Mouse (Mus musculus): ENCODE results near the gene Bend7.

Bend7 gene

DNA sequence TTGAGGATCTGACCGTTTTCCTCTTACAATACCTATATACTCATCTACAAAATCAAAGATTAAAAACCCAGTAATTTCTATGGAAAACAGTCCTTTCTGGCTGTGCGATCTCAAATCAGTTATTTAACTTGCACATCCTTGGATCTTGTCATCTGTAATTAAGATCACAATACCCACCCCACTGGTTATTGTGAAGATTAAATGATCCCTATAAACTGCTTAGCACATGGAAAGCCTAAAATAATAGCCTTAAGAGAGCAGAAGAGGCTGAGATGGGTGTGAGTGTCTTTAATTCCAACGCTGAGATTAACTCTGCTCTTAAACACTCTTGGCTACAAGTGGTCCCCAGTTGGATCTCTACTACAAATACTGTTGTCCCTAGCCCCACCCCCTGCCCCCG, 64.8 kb downstream of the Bend7 start:
- in situ Hi-C loops (cut with MboI, MseI): loop anchor here (25.0 kb wide), 1 partner anchor 1280 kb away; no protein-coding TSS in a partner anchor

DNA sequence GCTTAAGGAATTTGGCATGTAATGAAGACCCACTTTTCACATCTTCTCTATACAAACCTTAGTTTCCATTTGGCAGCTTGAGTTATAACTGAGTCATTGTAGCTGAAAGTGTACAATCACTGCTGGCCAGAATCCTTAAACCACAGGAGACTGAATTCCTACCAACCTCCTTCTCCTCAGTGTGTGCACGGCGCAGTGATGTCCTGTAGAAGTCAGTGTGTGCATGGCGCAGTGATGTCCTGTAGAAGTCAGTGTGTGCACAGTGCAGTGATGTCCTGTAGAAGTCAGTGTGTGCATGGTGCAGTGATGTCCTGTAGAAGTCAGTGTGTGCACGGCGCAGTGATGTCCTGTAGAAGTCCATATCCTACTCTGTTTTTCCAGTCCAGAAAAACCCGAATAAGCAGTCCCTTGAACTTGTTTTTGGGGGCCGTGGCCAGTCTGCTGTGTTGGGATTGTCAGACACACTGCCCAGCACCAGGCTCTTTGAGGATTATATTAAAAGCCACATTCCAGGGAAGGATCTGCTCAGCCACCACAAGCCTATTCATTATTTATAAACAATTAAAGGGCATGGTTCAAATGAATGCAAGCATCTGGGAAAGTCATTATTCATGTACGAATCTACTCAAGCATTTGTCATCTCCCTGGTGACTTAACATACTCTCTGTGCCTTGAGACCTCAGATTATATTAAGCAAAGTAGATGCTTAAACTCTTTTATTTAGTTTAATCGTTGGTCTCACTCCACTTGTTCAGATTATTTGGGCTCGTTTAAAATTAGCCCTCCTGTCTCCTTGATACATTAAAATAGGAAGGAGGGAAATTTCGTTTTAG, 65.4 kb downstream of the Bend7 start:
- in situ Hi-C loops (cut with MboI, MseI): loop anchor here (25.0 kb wide), 1 partner anchor 1279 kb away; no protein-coding TSS in a partner anchor

DNA sequence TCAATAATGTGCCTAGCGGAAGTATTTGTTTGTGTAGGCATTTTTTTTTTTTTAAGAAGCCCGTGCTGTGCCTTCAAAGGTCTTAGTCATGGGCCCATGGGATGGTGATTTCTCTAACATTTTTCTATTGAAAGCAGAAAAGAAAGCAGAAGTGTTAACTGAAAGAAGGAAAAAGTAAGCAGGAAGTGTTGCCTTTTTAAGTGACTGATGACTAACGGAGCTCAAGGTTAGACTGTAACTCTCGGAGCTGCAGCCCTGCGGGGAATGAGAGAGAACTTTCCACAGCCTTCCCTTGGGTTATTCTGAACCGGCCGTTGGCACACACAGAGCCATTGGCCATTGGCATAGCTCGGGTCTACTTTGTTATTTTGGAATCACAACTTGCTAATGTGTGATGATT, 66.4 kb downstream of the Bend7 start:
- in situ Hi-C loops (cut with MboI, MseI): loop anchor here (25.0 kb wide), 1 partner anchor 1278 kb away; no protein-coding TSS in a partner anchor

DNA sequence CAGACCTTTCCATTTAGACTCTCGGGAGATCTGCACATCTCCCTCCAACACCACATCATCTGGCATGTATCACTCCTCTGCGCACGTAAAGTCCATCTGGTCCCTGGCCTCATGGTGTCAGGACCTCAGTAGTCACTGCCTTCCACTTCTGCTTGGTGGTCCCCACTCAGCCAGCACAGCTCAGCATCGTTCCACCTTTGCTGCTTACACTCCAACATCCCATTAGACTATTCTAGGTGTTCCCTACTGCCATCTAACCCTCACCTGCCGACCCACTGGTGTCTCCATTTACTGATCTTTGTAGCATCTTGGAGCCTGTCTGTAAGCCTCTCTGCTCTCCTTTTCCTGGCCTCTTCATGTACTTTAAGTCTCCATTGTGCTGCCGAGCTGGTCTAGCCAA, 67.4 kb downstream of the Bend7 start:
- in situ Hi-C loops (cut with MboI, MseI): loop anchor here (25.0 kb wide), 1 partner anchor 1277 kb away; no protein-coding TSS in a partner anchor

DNA sequence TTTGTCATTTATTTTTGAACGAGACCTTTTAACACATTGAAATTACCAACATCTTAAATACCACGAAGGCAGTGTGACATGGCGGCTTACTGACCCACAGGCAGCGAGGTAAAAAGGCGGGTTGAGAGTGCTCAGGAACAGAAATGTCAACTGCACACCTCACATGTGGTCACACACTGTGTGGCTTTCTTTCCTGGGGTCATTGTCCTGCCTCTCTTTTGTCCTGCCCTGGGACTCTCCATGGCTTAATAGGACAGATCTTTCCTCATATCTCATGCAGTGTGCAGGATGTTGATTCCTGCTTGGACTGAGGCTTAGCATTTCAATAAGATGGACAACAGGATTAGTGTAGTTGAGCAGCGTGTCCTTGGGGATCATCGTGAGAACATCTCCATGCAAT, 69.6 kb downstream of the Bend7 start:
- in situ Hi-C loops (cut with MboI, MseI): loop anchor here (25.0 kb wide), 1 partner anchor 1275 kb away; no protein-coding TSS in a partner anchor

DNA sequence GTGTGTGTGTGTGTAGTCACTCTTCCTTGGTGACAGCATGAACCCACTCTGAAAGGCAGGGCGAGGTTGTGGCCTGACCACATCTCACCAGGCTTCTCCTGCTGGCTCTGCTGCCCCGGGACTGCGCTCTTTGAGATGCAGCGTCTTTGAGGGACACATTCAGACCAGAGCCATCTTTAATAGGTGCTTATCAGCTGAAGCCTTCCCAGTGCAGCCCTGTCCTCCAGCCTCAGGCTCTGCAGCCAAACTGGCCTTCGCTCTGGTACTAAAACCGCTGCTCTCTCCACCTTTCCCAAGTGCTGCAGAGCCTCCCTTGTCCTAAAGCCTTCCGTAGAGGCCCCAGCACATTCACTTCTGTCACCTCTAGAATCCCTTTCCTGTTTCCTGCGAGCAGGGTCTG, 74.0 kb downstream of the Bend7 start:
- in situ Hi-C loops (cut with MboI, MseI): loop anchor here (25.0 kb wide), 1 partner anchor 1271 kb away; no protein-coding TSS in a partner anchor

DNA sequence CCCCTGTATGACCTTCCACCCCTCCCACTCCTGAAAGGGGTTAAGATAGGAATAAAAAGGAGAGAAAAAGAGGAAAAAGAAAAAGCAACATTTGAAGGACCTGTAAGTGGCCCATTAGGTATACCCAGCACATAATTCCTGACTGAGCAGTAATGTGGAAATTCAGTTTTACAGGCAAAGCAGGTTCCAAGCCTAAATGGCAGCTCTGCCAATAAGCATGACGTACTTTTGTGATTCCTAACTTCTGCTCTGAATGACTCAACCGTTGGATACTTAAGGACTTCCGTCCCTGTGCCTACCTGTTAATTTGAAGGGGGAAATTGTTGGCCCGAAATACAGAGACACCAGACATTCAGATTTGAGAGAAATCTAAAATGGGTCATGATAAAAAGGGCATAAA, 74.9 kb downstream of the Bend7 start:
- in situ Hi-C loops (cut with MboI, MseI): loop anchor here (25.0 kb wide), 1 partner anchor 1270 kb away; no protein-coding TSS in a partner anchor

DNA sequence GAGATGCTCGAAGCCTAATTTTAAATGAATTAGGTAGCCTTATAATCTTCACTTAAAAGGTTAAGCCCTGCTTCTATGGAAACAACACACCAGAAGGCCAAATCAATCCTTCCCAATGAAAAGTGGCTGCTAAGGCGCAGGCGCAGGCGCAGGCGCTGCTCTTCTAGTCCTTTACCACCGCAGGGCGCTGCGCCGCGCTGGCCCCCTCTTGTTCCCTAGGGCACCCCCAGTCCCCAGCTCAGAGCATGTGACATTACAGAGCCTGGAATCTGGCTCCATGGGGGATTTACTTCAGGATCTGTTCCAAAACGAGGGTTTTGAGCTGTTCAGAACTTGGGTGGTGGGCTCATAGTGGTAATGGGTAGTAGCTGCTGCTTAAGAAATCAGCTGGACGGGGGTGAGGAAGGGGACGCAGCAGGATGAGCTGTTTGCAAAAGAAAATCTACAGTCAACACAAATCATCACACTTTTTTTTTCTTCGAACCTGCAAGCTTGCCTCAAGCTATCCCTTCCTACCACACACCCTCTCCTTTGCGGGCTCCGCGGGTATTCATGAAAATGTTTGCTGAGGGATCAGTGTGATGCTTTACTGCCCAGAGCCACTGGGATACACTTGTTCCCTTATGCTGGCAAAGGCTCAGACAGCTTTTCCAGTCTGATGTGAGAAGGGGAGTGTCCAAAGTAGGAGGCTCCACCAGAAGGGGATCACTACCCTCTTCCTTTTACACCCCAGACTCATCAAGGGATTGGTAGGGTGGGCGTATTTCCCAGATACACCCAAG, 85.0 kb downstream of the Bend7 start:
- in situ Hi-C loops (cut with MboI, MseI): no loop called here

DNA sequence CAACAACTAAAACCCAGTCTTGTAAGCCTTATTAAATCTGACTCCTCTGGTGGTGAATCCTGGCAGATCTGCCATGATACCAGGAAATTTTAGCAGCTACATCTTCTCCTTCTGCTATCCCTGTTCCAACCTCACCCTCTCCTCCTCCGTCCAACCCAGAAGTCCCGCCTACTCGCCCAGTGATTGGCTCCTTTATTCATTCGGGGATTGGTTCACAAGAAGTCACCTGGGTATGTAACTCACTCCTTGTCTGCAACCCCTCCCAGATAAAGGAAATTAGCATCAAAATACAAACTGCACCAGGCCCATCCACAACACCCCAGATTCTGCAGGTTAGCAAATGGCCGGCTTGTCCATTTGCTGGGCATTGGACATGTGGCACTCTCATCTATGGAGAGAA, 98.7 kb downstream of the Bend7 start:
- in situ Hi-C loops (cut with MboI, MseI): no loop called here

DNA sequence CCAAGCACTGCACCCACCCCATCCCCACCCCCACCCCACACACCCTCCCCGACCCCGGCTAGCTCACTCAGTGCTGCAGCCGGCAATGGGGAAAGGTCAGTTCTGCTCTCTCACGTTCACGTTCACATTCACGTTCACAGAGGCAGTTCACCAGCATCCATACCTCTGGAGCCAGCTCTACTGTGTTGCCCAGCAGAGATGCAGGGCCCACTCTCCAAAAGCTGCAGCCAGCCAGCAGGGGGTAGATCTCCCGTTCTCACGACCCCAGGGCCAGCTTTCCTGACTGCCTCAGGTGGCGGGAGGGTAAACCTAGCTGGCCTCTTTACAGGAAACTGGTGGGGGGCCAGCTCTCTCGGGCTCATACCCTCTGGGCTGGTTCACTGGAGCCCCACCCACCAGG, 100.0 kb downstream of the Bend7 start:
- in situ Hi-C loops (cut with MboI, MseI): no loop called here

DNA sequence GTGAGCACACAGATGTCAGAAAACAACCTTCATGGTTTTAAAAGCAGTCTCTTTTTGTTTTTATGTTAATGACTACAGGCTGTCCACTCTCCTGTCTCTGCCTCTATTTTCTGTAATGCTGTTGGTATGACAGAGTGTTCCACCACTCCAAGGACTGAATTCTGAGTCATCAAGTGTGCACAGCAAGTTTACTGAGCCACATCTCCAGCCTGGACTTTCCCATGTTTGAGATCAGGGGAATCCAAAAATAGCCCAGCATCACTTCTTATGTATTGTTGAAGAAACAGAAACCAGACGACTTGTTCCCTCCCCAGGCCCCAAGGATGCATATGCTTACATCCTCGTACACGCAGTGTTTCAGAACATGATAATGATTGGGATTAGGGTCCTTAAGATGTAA, 102.6 kb downstream of the Bend7 start:
- in situ Hi-C loops (cut with MboI, MseI): no loop called here

DNA sequence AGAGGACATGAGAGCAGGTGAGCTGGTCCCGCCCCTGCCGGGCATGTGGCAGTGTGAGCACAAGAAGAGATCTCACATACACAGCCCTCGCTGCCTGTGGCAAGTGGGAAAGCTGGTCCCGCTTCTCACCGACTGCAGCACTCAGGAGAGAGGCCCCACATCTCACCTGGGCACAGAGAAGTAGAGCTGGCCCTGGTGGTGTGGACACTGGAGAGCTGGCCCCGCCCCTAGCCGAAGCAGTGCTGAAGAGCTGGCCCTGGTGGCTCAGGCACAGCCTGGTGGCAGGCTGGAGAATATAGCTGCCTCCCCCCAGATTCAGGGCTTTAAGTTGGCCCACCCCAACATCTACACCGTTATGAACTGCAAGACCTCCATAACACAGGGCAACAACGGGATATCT, 106.4 kb downstream of the Bend7 start:
- in situ Hi-C loops (cut with MboI, MseI): no loop called here

DNA sequence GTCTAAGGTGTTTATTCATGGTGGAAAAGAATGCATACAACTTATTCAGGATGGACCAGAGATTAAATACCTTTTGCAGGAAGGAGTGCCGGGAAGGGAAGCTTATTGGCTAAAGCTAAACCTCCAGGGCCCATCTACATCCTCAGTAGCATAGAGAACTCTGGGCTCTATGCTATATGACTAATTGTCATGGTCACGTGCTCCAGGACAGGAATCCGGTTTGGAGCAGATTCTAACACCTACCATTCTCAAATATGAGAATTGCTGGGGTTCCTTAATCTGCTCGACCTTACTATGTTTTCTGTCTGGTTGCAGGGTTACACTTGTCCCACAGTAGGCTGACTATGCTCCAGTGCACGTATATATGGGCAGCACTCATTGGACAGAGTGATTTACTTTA, 110.4 kb downstream of the Bend7 start:
- in situ Hi-C loops (cut with MboI, MseI): no loop called here

DNA sequence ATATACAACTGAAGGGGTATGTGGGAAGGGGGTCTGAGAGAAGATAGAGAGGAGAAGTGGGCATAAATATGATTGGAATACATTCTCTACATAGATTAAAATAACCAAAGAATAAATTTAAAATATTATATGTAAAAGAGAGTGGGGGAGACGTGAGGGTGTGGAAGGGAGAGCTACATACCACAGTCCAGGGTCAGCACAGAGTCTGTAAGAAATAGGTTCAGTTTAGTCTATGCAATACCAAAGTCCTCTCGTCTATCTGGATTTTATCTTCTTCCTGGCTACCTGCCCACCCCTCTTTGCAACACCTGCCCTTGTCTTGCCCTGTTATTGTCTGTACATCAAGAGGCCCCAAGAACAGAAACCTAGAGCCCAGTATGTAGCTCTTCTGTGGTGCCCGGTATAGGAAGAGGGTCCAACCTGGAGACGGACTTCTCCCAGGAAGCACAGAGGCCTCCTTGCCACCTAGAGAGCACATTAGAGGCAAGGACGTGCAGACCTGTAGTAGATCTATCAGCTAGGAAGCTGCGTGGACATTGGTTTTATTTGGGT, 110.9 kb downstream of the Bend7 start:
- in situ Hi-C loops (cut with MboI, MseI): no loop called here

DNA sequence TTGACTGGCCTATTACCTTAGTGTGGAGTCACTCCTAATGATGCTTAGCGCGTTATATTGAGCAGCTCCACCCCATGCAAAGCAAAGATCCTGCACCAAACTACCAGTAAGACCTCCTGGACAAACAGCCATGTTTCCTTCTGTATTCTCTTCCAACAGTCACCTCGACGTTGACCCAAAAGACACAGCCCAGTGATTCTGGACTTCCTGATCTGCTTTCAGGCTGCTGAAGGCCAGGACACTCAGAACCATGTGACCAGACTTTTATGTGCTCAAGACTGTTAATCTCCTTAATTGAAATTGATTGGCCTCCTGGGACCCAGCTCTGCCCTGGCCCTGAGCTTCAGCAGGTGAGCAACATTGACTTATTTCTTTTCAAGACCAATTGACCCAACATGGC, 111.4 kb downstream of the Bend7 start:
- in situ Hi-C loops (cut with MboI, MseI): no loop called here

DNA sequence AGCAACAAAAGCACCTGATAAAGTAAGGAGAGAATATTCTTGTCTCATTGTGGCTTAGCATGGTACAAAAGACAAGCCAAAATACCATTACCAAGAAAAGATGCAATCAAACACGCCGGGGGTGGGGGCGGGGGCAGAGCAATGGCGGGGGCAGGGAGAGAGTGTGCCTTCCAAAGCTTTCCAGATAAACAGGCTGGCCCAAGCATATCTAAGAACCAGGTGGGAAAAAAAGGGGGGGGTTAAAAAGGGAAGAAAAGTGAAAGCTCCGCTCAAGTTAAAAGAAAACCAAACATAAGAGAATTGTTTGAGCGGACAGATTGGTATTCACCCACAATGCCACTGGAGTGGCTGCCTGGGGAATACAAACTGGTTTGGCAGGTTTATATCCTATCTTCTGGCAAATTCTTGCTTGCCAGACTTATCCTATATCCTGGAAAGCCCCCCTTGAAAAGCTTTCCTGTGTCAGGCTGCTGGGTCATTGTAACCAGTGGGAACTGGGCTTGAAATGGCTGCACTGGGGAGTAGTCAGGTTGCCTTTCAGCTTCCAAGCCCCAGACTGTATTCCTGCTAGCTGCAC, 111.9 kb downstream of the Bend7 start:
- in situ Hi-C loops (cut with MboI, MseI): no loop called here

DNA sequence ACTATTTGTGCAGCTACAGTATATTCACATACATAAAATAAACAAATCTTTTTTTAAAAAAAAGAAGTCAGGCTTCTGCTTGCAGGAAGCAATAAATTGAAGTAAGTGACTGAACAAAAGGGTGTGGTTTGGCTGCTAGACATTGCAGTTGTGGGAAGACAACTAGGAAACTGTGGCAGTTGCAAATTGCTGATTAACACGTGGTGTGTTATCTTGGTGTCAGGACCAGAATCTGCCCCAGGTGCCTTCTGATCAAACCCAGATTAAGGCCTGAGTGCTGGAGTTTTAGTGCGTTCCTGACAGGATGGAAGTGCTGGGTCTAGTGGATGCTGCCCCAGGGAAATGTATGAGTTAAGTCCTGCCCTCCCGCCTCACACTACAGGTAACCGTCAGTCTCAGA, 113.9 kb downstream of the Bend7 start:
- in situ Hi-C loops (cut with MboI, MseI): no loop called here

DNA sequence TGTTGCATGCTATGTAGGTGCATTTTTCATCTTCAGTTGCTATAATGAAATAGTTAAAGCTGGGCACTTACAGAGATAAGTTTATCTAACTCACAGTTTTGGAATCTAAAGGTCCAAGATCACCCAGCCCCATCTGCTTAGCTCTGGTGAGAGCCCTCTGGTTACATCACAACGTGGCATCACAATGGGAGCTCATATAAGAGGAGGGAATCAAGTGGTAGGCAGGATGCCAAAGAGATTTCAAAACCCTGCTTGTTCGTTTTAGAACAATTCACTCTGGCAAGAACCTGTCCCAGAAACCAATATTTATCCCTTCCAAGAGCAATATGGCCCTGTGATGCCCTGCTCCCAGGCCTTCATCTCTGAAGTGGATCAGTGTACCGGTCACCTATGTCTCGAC, 114.5 kb downstream of the Bend7 start:
- in situ Hi-C loops (cut with MboI, MseI): no loop called here

DNA sequence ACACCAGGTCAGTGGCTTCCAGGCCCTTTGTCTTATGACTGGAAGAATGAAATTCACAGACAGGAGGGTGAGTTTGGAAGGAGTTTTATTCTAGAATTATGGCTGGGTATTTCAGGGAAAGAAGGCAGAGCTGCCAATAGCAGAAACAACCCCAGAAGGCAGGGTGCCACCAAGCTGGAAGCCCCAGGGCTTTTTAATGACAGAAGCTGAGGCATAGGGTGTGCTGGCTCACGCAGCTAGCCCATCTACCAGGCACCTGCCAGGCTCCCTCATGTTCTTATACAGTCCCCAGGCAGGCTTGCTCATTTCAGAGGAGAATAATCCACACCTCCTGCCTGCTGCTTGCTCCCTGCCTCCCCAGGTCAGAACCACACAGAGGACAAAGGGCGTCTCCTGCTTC, 131.8 kb downstream of the Bend7 start:
- in situ Hi-C loops (cut with MboI, MseI): no loop called here
